Mouse (Mus musculus): ENCODE results near the gene Gm6803. TPM values are rescaled to one million over a fixed set of nuclear protein-coding genes. Genes with fewer than 3 reads are reported as not detected.

Gm6803 gene
- polyA plus RNA-seq, 1 experiment from 2014 or later = not detected

Other genes with a start within 250 kb of the Gm6803 start
- gene Gm21319, start 243.0 kb downstream of the Gm6803 start, polyA plus RNA-seq (2014; fragmentation: Nextera tagmentation; extraction: Ambion mirVana) = not detected in 2 replicates
- not detected in 2 replicates for gene Gm21936, start 223.3 kb downstream of the Gm6803 start, polyA plus RNA-seq (2014; fragmentation: Nextera tagmentation; extraction: Ambion mirVana)
- not detected in 2 replicates for gene BB287469, start 202.2 kb downstream of the Gm6803 start, polyA plus RNA-seq (2014; fragmentation: Nextera tagmentation; extraction: Ambion mirVana)
- gene Gm2001, start 176.4 kb downstream of the Gm6803 start, polyA plus RNA-seq (2014; fragmentation: Nextera tagmentation; extraction: Ambion mirVana) = not detected in 2 replicates
- gene Gm2016, start 144.7 kb downstream of the Gm6803 start, polyA plus RNA-seq (2014; fragmentation: Nextera tagmentation; extraction: Ambion mirVana) = not detected in 2 replicates
- not detected in 2 replicates for gene Gm2022, start 123.4 kb downstream of the Gm6803 start, polyA plus RNA-seq (2014; fragmentation: Nextera tagmentation; extraction: Ambion mirVana)
- not detected in 2 replicates for gene Gm2035, start 98.9 kb downstream of the Gm6803 start, polyA plus RNA-seq (2014; fragmentation: Nextera tagmentation; extraction: Ambion mirVana)
- not detected in 2 replicates for gene Gm2042, start 64.7 kb downstream of the Gm6803 start, polyA plus RNA-seq (2014; fragmentation: Nextera tagmentation; extraction: Ambion mirVana)
- gene Gm2075, start 6.9 kb downstream of the Gm6803 start, polyA plus RNA-seq (2014; fragmentation: Nextera tagmentation; extraction: Ambion mirVana) = not detected in 2 replicates
- not detected in 2 replicates for gene Gm2056, start 8.2 kb upstream of the Gm6803 start, polyA plus RNA-seq (2014; fragmentation: Nextera tagmentation; extraction: Ambion mirVana)
- gene Gm16368, start 64.9 kb upstream of the Gm6803 start, polyA plus RNA-seq (2014; fragmentation: Nextera tagmentation; extraction: Ambion mirVana) = not detected in 2 replicates
- gene Gm10436, start 163.3 kb upstream of the Gm6803 start, polyA plus RNA-seq (2014; fragmentation: Nextera tagmentation; extraction: Ambion mirVana) = not detected in 2 replicates
- gene Gm8332, start 231.3 kb upstream of the Gm6803 start, polyA plus RNA-seq (2014; fragmentation: Nextera tagmentation; extraction: Ambion mirVana) = not detected in 2 replicates

Measured in neural tube, embryonic 11.5 days (tissue).